Mouse (Mus musculus): ENCODE measurements around the gene Tap1.

DNA sequence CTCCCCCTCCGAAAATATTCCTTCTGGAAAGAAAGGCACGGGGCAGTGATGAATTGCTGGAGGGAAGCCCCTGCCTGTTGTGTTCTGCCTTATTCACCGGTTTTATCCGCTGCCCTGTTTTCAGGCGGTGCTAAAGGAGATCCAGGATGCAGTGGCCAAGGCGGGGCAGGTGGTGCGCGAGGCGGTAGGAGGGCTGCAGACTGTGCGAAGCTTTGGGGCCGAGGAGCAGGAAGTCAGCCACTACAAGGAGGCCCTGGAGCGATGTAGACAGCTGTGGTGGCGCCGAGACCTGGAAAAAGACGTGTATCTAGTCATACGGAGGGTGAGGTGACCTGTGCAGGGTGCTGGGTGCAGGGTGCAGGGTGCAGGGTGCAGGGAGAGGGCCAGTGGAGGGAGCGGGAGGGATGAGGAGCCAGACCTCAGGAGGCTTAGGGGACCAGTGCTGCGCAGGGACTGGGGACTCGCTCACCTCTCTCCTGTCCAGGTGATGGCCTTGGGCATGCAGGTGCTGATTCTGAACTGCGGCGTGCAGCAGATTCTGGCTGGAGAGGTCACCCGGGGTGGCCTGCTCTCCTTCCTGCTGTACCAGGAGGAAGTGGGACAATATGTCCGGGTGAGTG is 24.5 kb downstream of the Tap1 start:
- TF ChIP-seq TAL1 (IDR thresholded peaks at IDR 0.05; ENCODE audit: low read length) (no peak), GATA1 (IDR thresholded peaks at IDR 0.05; ENCODE audit: low read length) (no peak)
